Mouse (Mus musculus): ENCODE data around the gene Sun1.

Gene Sun1

GRCm38 (mm10) chr5:139251736-139252080 is 51.3 kb downstream of the Sun1 start:
- no peak for DNase-seq (ENCODE audit: low read depth, low spot score)

- DNase-seq (ENCODE audit: low read depth, low spot score): peak; percentile 99
These were observed 51.9 kb downstream of the Sun1 start, which contains the start of gene Get4 for GRCm38 (mm10) chr5:139252081-139252909. TSS of gene Get4 (plus strand) at chr5:139252324.

GRCm38 (mm10) chr5:139252910-139253245 is 52.4 kb downstream of the Sun1 start:
- DNase-seq (ENCODE audit: low read depth, low spot score): no peak

- peak; percentile 56 for DNase-seq (ENCODE audit: low read depth, low spot score)
These were observed 52.9 kb downstream of the Sun1 start for GRCm38 (mm10) chr5:139253301-139253741.

- DNase-seq (ENCODE audit: low read depth, low spot score): no peak
These were observed 54.5 kb downstream of the Sun1 start for GRCm38 (mm10) chr5:139254938-139255337.

- no peak for DNase-seq (ENCODE audit: low read depth, low spot score)
These were observed 55.3 kb downstream of the Sun1 start for GRCm38 (mm10) chr5:139255777-139256176.

GRCm38 (mm10) chr5:139256211-139256765 is 55.9 kb downstream of the Sun1 start:
- DNase-seq (ENCODE audit: low read depth, low spot score): no peak

GRCm38 (mm10) chr5:139257265-139257664 is 56.8 kb downstream of the Sun1 start:
- no peak for DNase-seq (ENCODE audit: low read depth, low spot score)

GRCm38 (mm10) chr5:139257818-139258217 is 57.4 kb downstream of the Sun1 start:
- peak; percentile 74 for DNase-seq (ENCODE audit: low read depth, low spot score)

- peak; percentile 95 for DNase-seq (ENCODE audit: low read depth, low spot score)
These were observed 58.1 kb downstream of the Sun1 start for GRCm38 (mm10) chr5:139258371-139259035.

GRCm38 (mm10) chr5:139259853-139260252 is 59.4 kb downstream of the Sun1 start:
- DNase-seq (ENCODE audit: low read depth, low spot score): peak; percentile 51

- no peak for DNase-seq (ENCODE audit: low read depth, low spot score)
These were observed 61.0 kb downstream of the Sun1 start for GRCm38 (mm10) chr5:139261403-139261802.

- no peak for DNase-seq (ENCODE audit: low read depth, low spot score)
These were observed 67.2 kb downstream of the Sun1 start for GRCm38 (mm10) chr5:139267661-139268060.

GRCm38 (mm10) chr5:139270806-139271521 is 70.5 kb downstream of the Sun1 start:
- DNase-seq (ENCODE audit: low read depth, low spot score): no peak

GRCm38 (mm10) chr5:139271994-139272554 is 71.6 kb downstream of the Sun1 start:
- DNase-seq (ENCODE audit: low read depth, low spot score): no peak

GRCm38 (mm10) chr5:139277287-139277686 is 76.8 kb downstream of the Sun1 start:
- no peak for DNase-seq (ENCODE audit: low read depth, low spot score)

- no peak for DNase-seq (ENCODE audit: low read depth, low spot score)
These were observed 81.1 kb downstream of the Sun1 start for GRCm38 (mm10) chr5:139281373-139282112.

- peak; percentile 73 for DNase-seq (ENCODE audit: low read depth, low spot score)
These were observed 81.8 kb downstream of the Sun1 start for GRCm38 (mm10) chr5:139282191-139282590.

GRCm38 (mm10) chr5:139283460-139284180 is 83.2 kb downstream of the Sun1 start:
- DNase-seq (ENCODE audit: low read depth, low spot score): peak; percentile 78

- peak; percentile 62 for DNase-seq (ENCODE audit: low read depth, low spot score)
These were observed 85.1 kb downstream of the Sun1 start for GRCm38 (mm10) chr5:139285383-139286067.

Data from R1 (cell line).